Mouse (Mus musculus): ENCODE measurements around the gene Rab3c.

The Rab3c gene

DNA sequence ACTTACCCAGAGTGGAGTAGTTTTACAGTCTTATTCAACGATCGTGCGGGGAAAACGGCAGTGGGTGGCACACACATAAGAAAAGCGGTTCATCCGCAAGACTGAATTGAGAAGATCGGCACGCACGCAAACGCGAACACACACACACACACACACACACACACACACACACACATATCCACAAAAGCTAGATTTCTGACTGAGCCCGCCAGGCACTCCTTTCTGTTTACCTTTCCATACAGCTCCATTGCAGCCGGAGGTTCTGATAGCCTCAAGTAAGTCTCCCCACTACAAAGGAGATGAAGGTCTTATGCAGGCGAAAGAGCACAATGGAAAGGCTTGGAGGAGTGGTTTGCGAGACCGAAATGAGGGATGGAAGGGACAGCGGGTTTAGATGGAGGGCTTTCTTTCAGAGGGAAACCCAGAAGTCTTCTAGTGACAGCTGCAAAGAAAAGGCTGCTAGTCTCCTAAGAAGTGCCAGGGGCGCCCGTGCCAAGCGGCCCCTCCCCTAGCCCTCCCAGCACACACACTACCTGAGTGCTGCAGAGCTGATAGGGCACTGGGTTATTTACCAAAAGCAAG, at the start of gene Rab3c:
Gene Rab3c, minus strand, starts transcription at position 434 of the 582 bp plus-strand sequence.
- no peak for DNase-seq (ENCODE audit: low read depth, low spot score)

DNA sequence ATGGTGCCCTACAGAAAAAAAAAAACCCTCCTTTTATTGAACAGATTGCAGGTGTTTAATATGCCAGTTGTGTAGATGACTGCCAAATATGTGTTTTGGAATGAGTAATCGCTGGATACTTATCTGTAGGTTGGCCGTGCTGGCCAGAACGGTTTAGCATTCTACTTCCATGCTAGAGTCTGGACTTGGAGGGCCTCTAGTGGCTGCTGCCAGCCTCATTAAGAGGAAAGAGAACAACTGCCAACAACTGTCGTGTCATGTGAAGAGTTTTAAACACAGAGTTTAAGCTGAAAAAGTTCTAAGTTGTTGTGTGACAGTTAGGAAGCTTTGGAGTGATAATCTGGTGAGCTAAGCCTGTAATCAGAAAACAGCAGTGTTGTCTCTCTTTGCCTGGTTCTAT, 38.0 kb upstream of the Rab3c start:
- no peak for DNase-seq (ENCODE audit: low read depth, low spot score)

DNA sequence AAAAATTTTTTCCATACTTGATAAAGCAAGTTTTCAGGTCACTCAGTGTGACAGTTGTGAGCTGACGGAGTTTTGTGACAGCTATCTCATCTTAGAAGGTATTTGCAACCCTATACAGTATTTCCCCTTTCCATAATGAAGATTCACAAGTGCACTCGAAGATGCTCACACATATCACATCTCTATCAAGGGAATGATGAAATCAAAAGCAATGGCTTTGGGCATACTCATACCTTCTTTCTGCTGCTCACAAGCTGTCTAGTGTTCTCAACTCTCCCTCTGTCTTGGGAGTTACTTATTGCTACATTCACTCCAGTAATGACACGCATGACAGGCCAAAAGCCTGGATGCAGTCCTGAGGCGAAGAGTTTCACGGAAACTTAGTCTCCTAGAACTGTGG, 26.4 kb upstream of the Rab3c start:
- no peak for DNase-seq (ENCODE audit: low read depth, low spot score)

DNA sequence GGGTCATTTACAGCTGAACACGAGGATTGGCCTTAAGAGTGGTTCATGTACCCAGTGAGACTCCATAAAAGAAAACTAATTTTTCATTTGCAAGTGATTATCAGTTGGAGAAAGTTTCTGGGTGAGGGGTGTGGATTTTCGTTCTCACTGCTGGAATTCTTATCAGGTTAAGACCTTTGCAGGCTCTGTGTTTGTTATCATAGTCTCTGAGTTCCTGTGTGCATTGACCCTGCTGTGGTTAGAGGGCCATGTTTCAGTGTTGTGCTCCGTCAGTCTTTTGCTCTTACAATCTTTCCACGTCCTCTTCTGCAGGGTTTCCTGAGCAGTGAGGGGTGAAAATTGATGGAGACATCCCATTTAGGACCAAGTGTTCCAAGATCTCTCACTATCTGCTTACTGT, 16.3 kb upstream of the Rab3c start:
- no peak for DNase-seq (ENCODE audit: low read depth, low spot score)

GRCm38 (mm10) chr13:110288499-110288898, 7.7 kb upstream of the Rab3c start:
- DNase-seq (ENCODE audit: low read depth, low spot score) = no peak

GRCm38 (mm10) chr13:110283781-110284180, 3.0 kb upstream of the Rab3c start:
- no peak for DNase-seq (ENCODE audit: low read depth, low spot score)

DNA sequence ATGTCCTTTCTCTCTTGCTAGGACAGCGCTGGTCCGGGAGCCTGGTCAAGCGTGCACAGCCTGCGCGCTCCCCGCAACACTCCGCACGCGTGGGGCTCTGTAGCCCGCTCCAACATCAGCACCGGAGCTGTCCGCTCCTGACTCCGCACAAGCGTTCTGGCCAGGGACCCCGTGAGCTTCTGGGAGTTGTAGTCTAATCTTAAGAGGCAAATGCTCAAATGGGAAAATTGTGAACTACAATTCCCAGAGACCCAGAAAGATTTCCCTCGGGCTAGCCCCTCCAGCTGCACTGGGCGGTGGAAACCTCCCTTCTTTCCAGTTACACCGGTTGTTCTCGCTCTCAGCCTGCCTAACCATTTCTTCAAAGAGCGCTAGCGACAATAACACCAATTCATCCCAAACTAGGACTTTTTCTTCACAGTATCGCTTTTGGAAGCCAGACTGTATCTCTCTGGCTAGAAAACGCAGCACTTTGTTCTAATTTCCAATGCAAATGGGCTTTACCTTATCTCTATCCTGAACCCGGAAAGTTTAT, 701 bp downstream of the Rab3c start:
- no peak for DNase-seq (ENCODE audit: low read depth, low spot score)

DNA sequence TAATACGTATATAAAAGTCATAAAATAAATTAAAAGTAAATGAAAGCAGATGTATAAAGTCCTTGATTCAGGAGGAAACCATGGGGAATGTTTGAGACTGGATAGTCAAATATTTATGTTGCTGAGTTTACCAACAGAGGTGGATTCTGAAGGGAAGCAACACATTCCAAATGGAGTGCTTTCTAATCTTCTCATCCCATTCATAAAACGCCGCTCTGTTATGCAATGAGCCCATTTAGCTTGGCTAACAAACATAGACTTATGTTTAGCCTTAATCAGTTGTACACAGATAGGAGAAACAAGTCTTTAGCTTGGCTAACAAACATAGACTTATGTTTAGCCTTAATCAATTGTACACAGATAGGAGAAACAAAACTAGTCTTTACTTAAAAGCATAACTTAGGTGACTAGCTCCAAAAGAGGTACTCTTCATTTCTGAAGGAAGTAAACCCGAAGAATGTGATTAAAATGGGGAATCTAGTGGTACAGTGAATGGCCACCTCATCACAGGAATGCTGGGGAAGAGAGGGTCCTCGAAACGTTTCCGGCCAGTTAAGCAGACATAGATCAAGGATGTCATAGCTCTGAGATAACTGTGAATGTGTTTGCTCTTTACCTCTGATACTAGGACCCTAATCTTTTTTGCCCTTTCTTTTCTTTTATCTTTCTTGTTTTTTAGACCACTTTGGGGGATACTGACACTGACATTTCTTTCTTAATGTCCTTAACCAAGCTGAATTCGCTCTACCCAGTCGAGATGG, 1.6 kb downstream of the Rab3c start:
- DNase-seq (ENCODE audit: low read depth, low spot score) = no peak

DNA sequence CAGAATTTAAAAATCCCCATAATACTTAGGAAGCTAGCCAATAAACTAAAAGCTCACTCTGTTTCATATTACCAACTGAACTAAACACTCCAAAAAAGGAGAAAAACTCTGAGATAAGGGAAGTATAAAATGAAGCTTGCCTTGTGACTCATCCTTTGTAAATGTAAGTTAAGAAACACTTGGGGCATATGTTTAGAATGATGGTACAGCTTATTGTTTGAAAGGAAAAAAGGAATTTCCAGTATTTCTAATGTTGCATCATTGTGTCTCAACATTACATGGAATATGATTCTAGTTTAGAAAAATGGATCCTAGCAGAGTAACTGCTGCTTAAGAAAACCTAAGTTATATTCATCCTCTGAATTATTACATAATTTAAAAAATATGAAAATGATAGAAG, 3.1 kb downstream of the Rab3c start:
- DNase-seq (ENCODE audit: low read depth, low spot score) = no peak

DNA sequence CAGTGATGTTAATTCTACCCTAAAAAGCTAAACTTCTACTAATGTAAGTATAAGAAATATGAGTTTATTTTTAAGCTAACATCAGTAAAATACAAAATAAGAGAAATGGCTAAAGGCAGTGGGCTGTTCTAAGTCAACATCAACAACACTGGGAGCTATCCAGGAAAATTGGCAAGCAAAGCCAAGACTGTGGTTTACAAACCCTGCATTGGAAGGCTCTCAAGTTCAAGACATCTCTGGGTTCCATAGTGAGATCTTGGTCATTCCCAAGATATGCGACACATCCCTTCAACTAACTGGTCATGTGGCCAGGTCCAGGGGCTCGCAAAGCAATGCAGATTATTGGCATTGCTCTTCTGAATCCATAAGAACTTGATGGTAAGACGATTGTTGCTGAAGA, 5.3 kb downstream of the Rab3c start:
- no peak for DNase-seq (ENCODE audit: low read depth, low spot score)

DNA sequence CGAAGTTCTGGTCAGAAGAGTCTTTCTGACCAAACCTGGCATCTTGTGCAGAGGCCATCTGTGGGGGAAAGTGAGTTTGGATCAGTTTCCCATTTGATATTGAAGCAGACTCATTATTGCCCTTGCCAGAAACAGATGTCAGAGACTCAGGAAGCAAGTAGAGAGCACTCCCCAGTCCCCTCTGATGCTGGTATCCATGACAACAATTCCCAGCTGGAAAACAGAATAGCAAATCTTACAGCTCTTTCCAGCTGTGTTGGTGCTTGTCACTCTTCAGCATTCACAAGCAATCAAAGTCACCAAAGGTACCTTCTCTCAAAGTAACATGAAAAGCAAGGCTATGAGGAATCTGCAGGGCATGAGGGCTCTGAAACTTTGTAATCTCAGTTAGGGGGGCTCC, 20.1 kb downstream of the Rab3c start:
- DNase-seq (ENCODE audit: low read depth, low spot score) = no peak

GRCm38 (mm10) chr13:110251453-110251852, 29.3 kb downstream of the Rab3c start:
- DNase-seq (ENCODE audit: low read depth, low spot score) = no peak

GRCm38 (mm10) chr13:110248481-110248880, 32.3 kb downstream of the Rab3c start:
- DNase-seq (ENCODE audit: low read depth, low spot score) = no peak

DNA sequence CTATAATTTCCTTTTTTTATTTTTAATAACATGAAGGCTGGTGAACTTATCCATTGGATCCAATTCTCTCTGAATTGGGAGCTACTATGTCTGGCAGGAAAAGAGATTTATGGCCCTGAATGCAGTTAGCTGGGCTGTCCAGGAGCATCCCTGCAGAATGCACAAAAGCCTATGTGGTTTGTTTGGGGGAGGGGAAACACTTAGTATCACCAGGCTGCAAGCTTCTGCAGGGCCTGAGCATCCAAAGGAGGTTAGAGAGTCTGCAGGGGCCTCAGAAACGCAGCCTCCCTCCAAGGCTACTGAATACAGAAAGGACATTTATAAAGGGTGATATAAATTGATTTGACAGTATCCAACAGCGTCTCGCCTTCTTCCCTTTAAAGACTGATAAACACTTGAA, 41.8 kb downstream of the Rab3c start:
- DNase-seq (ENCODE audit: low read depth, low spot score) = no peak

DNA sequence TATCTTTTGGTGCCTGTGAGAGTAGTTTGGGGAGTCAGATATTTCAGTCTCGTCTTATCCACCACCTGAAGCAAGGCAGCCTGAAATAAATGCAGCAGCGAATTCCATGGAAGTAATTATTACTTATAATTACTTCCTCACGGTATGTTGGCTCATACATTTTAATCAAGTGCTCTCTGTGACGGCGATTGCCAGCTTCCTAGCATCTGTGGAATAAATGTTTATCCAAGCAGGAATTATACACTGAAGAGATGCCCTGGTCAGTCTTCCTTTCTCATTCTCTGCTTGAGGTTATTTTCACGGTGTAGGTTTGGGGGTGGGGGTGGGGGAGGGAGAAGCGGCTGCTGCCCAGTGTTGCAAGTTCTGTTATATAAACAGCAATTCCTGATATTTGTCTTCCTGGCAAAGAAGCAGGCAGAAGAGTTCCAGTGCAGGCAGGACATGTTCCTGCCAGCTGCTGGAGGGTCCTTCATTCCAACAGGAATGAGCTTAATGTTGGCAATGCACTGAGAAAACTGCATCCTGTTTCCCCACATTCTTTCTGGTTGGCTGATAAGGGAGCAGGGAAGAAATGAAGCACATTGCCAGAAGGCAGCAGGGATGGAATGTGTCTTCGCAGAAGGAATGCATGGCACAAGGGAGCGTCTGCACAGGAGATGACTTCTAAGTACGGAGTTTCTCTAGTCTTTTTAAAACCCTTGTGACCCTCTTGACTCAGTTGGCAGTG, 43.4 kb downstream of the Rab3c start:
- no peak for DNase-seq (ENCODE audit: low read depth, low spot score)

DNA sequence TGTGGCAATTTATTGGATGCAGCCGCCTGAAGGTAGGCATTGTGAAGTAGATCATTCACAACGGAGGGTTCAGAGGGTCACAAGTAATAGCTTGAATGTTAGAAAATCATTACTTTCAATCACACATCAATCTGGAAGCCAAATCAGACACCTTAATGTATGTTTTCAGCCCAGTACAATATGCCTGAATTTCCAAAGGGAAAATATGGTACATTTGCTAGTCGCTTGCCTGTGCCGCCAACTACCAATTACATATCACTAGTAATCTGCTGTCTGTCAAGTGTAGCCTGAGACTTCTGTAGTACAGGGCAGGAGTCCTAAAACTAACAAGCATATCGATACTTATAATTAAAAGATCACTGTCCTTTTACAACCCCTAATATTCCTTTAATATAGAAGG, 47.4 kb downstream of the Rab3c start:
- no peak for DNase-seq (ENCODE audit: low read depth, low spot score)

- DNase-seq (ENCODE audit: low read depth, low spot score) = no peak
These were observed 49.6 kb downstream of the Rab3c start for GRCm38 (mm10) chr13:110231086-110231688.

GRCm38 (mm10) chr13:110230046-110230445, 50.8 kb downstream of the Rab3c start:
- no peak for DNase-seq (ENCODE audit: low read depth, low spot score)

DNA sequence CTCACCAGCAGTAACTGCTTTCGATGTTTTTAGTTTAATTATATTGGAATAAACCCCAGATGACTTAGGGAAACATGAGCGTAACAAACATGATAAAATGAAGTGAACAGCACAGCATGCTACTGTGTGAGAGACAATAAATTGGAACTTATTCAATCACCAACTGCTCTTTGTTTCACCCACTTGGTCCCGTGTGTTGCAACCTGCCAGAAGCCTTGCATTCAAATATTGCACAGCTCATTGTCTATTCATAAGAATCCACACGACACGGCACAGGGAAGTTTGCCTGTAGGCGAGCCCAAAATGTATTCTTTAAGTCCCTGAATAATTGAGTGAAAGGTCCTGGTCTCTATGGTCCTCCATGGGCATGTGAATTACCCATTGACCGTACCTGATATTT, 61.6 kb downstream of the Rab3c start:
- DNase-seq (ENCODE audit: low read depth, low spot score) = no peak

GRCm38 (mm10) chr13:110218497-110218896, 62.3 kb downstream of the Rab3c start:
- DNase-seq (ENCODE audit: low read depth, low spot score) = no peak

DNA sequence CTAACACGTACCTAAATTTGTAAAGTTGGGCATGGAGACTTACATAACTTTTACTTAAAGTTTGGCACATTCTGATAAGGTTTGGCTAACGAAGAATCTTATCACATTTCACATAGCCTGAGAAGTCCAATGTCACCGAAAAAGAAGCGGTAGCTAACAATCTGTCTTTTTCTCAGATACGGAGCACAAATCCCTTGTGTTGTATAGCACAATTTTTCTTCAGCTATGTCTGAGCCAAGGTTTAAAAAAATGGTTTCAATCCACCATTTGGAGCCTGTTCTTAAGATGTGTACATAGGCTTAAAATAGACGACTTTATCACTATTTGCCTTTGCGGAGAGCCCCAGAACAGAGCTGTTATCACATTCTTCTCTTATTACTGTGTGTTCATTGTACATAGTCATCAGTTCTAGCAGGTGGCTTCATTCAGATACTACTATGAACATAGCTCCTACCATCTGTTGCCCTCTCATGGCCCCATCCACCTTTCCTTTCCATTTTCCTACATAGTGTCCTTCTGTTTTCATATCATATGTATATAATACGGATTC, 69.2 kb downstream of the Rab3c start:
- DNase-seq (ENCODE audit: low read depth, low spot score) = no peak

GRCm38 (mm10) chr13:110198906-110199305, 81.9 kb downstream of the Rab3c start:
- DNase-seq (ENCODE audit: low read depth, low spot score) = no peak

Data from c-Kit-negative CD71-positive TER-119-positive erythroid progenitor cells, embryonic 14.5 days (primary cell).